Mouse (Mus musculus) midbrain, embryonic 15.5 days (tissue): ENCODE measurements around the gene Acvr1. TPM values are rescaled to one million over a fixed set of nuclear protein-coding genes. Genes with fewer than 3 reads are reported as not detected.

Experiments used
- ATAC-seq: fragments of 200-750 bp; cut with Nextera tagmentation; replicated peaks from 2 replicates; pipeline ENCODE4 v1.8.0; 2017; ENCODE audit warnings: moderate TSS enrichment
- H3K27ac ChIP-seq: fragments of 300-500 bp; sonication (generic); 2 replicates; pipeline ENCODE4 v1.5.1; 2015; ENCODE audit warnings: mild to moderate bottlenecking, inconsistent platforms
- H3K27me3 ChIP-seq: fragments of 300-500 bp; sonication (generic); replicated peaks from 2 replicates; pipeline ENCODE4 v1.6.1; 2015; ENCODE audit warnings: inconsistent platforms
- H3K36me3 ChIP-seq: fragments of 300-500 bp; sonication (generic); replicated peaks from 2 replicates; pipeline ENCODE4 v1.6.1; 2015; ENCODE audit warnings: inconsistent platforms
- H3K4me1 ChIP-seq: fragments of 300-500 bp; sonication (generic); 2 replicates; pipeline ENCODE4 v1.6.1; 2015; ENCODE audit warnings: inconsistent platforms
- H3K4me2 ChIP-seq: fragments of 300-500 bp; sonication (generic); 2 replicates; pipeline ENCODE4 v1.6.1; 2015; ENCODE audit warnings: inconsistent platforms, mild to moderate bottlenecking, moderate library complexity
- H3K4me3 ChIP-seq: fragments of 300-500 bp; sonication (generic); 2 replicates; pipeline ENCODE4 v1.5.1; 2015; ENCODE audit warnings: mild to moderate bottlenecking, inconsistent platforms
- H3K9ac ChIP-seq: fragments of 300-500 bp; sonication (generic); 2 replicates; pipeline ENCODE4 v1.6.1; 2015; ENCODE audit warnings: mild to moderate bottlenecking, inconsistent platforms
- H3K9me3 ChIP-seq: fragments of 300-500 bp; sonication (generic); 2 replicates; pipeline ENCODE4 v1.6.1; 2016; ENCODE audit warnings: inconsistent platforms
- WGBS: fragments of 180-500 bp; shearing (Covaris S2); methylation state at CpG from one replicate; pipeline ENCODE4 v1.1.7; 2015; ENCODE audit warnings: mixed read lengths; 5-methylcytosine and 5-hydroxymethylcytosine counted together
- polyA plus RNA-seq: library from polyadenylated mRNA; unstranded; fragments of >200 nt; fragmentation: Nextera tagmentation; extraction: Ambion mirVana; gene quantifications from 2 replicates; pipeline ENCODE4 v1.2.1, GENCODE M21; 2015

Gene Acvr1
- polyA plus RNA-seq, 1 experiment from 2014 or later = 4.2 TPM

DNA sequence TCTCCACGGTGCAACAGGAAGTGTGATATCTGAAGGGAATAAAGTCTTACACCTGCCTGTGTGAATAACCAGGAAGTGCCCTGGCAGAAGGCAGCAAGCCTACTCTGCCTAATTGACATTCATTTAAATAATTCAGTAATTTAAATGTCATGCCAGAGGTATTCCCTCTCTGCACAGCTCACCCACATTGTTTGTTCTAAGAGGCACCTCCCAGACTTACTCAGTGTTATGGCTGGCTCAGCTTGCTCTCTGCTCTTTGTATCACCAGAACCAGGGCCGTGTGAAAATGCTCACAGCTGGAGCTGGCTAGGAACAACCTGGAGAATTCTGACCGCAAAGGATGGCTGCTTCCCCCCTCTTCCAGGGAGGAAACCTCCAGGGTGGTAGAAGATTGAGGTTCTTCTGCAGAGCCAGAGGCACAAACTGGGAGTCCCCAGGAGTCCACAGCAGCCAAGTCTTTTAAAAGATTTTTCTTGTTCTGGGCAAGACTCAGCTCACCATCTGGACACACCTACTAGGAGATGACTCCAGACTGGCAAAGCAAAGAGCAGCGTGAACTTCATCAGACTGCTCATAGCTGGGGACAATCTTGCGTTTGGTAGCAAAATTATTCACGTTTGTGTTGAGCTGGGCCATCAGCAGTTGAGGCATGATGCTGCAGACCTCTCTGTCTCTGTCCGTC is 82.5 kb downstream of the Acvr1 start:
- Histone ChIP-seq H3K4me3 (no peak overlapping the region), H3K27me3 (no peaks in the 10 kb centered on the region), H3K4me1 (peaks cover 15% of the 10 kb centered on the region), H3K4me2 (no peak overlapping the region), H3K36me3 (no peaks in the 10 kb centered on the region), H3K9me3 (no peaks in the 10 kb centered on the region), H3K9ac (no peak overlapping the region), H3K27ac (0 out of 2 replicates have a peak overlapping the region, but pooled peaks have one; percentile 34)
- ATAC-seq = peak; percentile 43; the same call in 1 of the 2 replicates
- 66% methylated on average over 7 of the region's 7 CpGs for WGBS

DNA sequence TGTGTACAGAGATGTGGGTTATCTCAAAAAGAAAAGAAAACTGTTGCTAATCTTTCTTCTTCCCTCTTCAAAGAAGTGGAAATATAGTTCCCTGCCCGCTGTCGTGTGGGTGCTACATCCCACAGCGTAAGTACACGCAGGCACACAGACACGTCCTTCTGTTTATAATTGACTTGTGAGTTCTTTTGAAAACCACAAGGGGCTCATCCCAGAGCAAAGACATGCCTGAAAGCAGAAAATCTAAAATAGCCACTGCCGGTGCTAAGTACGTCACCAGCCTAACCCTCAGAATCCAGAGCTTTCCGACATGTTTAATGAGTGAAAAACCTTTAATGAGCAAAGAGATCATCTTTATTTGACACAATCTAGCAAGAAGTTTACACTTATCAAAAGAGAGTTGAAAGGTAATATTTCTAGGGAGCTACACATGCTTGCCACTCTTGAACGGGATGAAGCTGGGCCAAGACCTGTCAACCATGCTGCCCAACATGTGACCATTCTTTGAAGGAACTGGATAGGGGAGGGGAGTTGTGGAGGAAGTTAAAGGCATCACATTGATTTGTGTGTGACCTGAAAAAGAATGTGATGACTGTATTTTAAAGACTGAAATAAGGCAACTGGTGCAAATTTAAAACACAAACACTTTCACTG is 85.4 kb downstream of the Acvr1 start:
- Histone ChIP-seq H3K9ac (no peak overlapping the region), H3K36me3 (no peaks in the 10 kb centered on the region), H3K27me3 (no peaks in the 10 kb centered on the region), H3K4me2 (no peak overlapping the region), H3K27ac (no peak overlapping the region), H3K4me1 (peaks cover 12% of the 10 kb centered on the region), H3K9me3 (no peaks in the 10 kb centered on the region), H3K4me3 (no peak overlapping the region)
- ATAC-seq = no peak
- 67% methylated on average over 9 of the region's 9 CpGs for WGBS

DNA sequence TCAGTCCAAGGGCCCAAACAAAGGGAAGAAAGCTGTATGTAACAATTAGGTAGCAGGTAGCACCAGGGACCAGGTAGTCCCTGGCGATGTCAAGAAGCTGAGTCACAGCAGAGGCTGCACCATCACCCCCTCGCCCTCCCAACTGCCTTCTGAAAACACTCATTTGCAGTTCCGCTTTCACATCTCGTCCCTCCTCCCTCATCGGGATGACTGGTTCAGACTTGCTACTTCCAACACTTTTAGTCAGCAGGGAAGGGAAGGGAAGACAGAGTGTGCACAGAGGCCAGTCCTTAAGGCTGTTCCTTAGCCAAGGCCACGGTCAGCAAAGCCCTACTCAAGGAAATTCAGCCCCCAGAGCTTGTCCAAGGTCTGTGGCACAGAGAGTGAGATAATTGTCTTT is 86.2 kb downstream of the Acvr1 start:
- no peak for ATAC-seq
- no peak overlapping the region for H3K4me3 ChIP-seq
- no peaks in the 10 kb centered on the region for H3K36me3 ChIP-seq
- H3K9ac ChIP-seq = no peak overlapping the region
- H3K27me3 ChIP-seq = no peaks in the 10 kb centered on the region
- H3K4me2 ChIP-seq = no peak overlapping the region
- H3K9me3 ChIP-seq = no peaks in the 10 kb centered on the region
- no peak overlapping the region for H3K27ac ChIP-seq
- H3K4me1 ChIP-seq = peaks cover 11% of the 10 kb centered on the region
- 78% methylated on average over 6 of the region's 6 CpGs for WGBS

DNA sequence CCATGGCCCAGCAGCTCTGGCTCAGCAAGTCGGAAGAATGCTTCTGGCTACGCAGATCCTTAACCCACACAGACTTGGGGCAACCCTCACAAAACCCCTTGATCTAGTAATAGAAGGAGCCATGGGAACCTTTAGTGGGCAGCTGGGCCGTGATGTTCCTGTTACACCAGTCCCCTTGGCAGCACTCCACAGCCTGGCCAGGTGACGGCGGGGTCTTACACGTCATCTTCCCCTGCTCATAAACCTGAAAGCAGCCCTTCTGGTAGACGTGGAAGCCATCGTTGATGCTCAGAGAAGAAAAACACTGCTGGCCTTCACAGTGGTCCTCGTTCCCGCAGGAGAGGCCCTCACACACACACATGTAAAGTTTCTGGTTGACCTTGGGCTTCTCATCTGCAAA is 87.4 kb downstream of the Acvr1 start:
- no peak overlapping the region for H3K4me2 ChIP-seq
- H3K27ac ChIP-seq = no peak overlapping the region
- H3K4me3 ChIP-seq = no peak overlapping the region
- 90% methylated on average over 10 of the region's 10 CpGs for WGBS
- H3K9me3 ChIP-seq = no peaks in the 10 kb centered on the region
- ATAC-seq = no peak
- no peaks in the 10 kb centered on the region for H3K27me3 ChIP-seq
- no peaks in the 10 kb centered on the region for H3K36me3 ChIP-seq
- no peak overlapping the region for H3K9ac ChIP-seq
- H3K4me1 ChIP-seq = peaks cover 4% of the 10 kb centered on the region; the same call in 1 of the 2 replicates

DNA sequence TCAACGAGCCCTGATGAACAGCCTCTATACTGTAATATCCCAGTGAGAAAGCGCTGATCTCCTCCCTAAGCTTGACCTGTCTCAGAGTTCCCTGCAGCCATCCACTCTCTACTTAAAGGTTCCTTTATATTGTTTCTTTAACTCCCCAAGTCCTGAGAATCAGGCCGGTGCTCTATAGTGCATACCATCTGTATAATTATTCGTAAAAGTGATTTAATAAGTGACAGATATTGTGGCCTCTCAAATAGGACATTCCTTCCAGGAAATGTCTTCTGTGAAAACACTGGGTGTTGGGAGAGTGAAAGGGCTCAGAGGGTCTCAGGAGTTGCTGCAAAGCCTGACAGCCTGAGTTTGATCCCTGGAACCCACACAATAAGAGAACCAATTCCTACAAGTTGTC is 88.8 kb downstream of the Acvr1 start:
- Histone ChIP-seq H3K9me3 (no peaks in the 10 kb centered on the region), H3K27ac (no peak overlapping the region), H3K4me1 (no peaks in the 10 kb centered on the region), H3K4me2 (no peak overlapping the region), H3K4me3 (no peak overlapping the region), H3K27me3 (no peaks in the 10 kb centered on the region), H3K36me3 (no peaks in the 10 kb centered on the region), H3K9ac (no peak overlapping the region)
- no peak for ATAC-seq
- WGBS = 91% methylated on average over 4 of the region's 4 CpGs

DNA sequence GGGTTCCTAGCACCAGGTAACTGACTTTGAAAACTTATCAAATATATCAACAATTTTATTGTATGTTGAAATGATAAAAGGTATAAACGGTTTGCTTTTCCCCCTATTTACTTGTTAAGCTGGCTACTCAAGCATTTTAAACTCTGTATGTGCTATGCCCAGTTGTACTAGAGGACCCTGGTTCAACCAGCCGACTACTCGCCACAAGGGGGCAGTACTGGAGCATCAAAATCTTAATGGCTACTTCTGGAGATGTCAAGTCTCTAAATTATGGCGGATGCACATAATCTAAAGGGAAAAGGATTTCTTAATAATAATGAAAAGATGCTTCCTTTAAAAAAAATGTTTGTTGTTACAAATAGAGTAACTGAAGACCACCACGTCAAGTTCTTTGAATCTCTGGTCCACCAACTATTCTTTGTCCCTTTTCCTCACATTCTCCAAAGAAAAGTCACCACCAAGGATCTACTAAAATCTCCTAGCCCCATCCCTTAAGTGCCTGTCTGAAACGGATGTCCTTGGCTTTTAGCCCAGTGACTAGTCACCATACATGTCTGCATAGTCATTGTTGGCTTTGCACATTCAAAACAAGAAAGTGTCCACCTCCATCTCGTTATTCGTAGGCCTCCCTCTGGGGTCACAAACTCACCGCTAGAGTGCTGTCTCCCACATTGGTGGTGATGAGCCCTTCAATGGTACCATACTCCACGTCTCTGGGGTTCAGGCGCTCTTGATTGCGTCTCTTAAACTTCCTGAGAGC is 89.8 kb downstream of the Acvr1 start:
- Histone ChIP-seq H3K4me2 (no peak overlapping the region), H3K4me1 (no peaks in the 10 kb centered on the region), H3K4me3 (no peak overlapping the region), H3K36me3 (no peaks in the 10 kb centered on the region), H3K27me3 (no peaks in the 10 kb centered on the region), H3K27ac (no peak overlapping the region), H3K9ac (no peak overlapping the region), H3K9me3 (no peaks in the 10 kb centered on the region)
- 64% methylated on average over 12 of the region's 12 CpGs for WGBS
- ATAC-seq = no peak; the same call in 1 of the 2 replicates

DNA sequence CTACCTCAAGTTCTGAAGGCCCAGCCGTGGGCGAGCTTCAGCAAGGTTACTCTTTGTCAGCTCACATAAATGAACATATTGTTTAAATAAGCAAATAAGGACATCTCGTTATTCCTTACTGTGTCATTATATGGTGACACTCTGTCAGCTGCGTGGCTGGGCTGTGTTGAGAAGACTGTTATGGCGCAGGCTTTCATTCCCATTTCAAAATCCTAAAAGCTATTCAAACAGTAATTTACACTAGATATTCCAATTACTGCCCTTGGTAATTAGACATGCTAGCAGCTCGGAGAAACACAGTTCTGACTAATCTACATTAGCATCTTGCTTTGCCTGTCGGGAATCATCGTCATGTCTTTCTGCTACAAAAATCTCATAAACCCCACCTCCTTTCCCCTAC is 91.4 kb downstream of the Acvr1 start:
- Histone ChIP-seq H3K4me1 (no peaks in the 10 kb centered on the region), H3K9ac (no peak overlapping the region), H3K36me3 (no peaks in the 10 kb centered on the region), H3K4me3 (no peak overlapping the region), H3K27me3 (no peaks in the 10 kb centered on the region), H3K27ac (no peak overlapping the region; the same call in 1 of the 2 replicates), H3K4me2 (no peak overlapping the region), H3K9me3 (no peaks in the 10 kb centered on the region)
- 72% methylated on average over 8 of the region's 8 CpGs for WGBS
- no peak for ATAC-seq

DNA sequence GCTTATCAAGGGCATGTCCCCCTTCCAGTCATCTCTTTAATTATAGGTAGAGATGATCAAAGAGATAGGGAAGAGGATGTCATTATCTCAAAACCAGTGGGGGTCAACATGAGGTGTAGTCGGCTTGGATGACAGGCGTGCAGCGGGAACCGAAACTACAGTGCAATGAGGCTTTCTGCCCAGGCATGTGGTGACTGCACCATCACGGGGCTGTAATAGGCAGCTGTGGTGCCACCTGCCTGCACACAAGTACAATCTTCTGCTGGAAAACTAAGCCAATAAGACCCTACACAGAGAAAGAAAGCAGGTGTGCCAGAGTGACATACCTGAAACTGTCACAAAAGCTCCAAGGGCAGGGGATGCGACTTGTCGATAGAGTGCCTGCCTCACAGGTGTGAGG is 96.7 kb downstream of the Acvr1 start:
- Histone ChIP-seq H3K4me1 (no peaks in the 10 kb centered on the region), H3K36me3 (peaks cover 12% of the 10 kb centered on the region), H3K9me3 (no peaks in the 10 kb centered on the region), H3K4me3 (no peak overlapping the region), H3K4me2 (no peak overlapping the region), H3K9ac (no peak overlapping the region), H3K27ac (no peak overlapping the region), H3K27me3 (no peaks in the 10 kb centered on the region)
- 0 out of 2 replicates have a peak, but pooled peaks have one; percentile 15 for ATAC-seq
- 97% methylated on average over 7 of the region's 7 CpGs for WGBS

DNA sequence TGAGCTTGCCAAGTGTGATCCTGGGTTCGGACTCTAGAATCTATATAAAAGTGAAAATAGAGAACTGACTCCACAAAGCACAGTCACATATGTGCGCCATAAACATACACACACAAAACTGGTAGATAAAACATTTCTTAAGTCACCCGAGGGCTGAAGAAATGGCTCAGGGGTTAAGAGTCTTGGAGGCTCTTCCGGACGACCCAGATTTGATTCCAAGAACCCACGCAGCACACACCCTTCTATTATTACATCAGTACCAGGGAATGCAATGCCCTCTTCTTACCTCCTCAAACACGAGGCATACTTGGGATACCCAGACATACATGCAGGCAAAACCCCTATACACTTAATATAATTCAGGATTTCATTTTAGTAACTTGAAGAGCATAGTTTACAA is 97.1 kb downstream of the Acvr1 start, which contains the start of gene Gm17409:
Gm17409 (plus strand) TSS at position 301 of the 400 bp plus-strand sequence.
- Histone ChIP-seq H3K4me3 (no peak within 1 kb of the TSS), H3K4me1 (no peaks in the 10 kb centered on the region), H3K27me3 (no peaks in the 10 kb centered on the region), H3K36me3 (peaks cover 12% of the 10 kb centered on the region), H3K4me2 (no peak within 1 kb of the TSS), H3K9me3 (no peaks in the 10 kb centered on the region), H3K9ac (no peak within 1 kb of the TSS), H3K27ac (no peak within 1 kb of the TSS)
- 0 out of 2 replicates have a peak, but pooled peaks have one; percentile 12 for ATAC-seq
- 95% methylated on average over 7 of the region's 7 CpGs for WGBS

DNA sequence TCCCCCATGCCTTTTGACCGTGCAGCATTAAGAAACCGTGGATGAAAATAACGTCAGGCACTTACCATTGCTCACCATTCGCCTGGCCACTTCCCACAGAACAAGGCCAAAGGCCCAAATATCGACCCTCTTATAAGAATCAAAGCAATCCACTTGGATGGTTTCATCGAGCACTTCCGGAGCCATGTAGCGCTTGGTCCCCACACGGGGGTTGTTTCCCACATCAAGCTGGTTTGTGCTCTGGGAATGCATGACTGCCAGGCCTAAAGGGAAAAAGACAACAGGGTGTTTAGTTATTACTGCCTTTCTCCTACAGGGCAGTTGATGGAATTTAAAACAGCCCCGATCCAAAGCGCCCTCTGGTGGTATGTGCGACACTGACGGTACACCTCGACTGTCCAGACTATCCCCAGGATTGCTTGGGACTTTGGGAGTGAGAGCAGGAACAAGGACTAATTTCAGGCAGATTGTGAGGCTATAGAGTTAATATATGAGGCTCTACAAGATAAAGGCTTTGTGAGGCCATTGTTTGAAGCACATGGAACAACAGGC is 108.1 kb downstream of the Acvr1 start:
- ATAC-seq = no peak
- Histone ChIP-seq H3K27me3 (no peaks in the 10 kb centered on the region), H3K36me3 (peaks cover 19% of the 10 kb centered on the region; the same call in 1 of the 2 replicates), H3K27ac (no peak overlapping the region), H3K9me3 (no peaks in the 10 kb centered on the region), H3K4me2 (no peak overlapping the region), H3K9ac (no peak overlapping the region), H3K4me3 (no peak overlapping the region), H3K4me1 (no peaks in the 10 kb centered on the region)
- 86% methylated on average over 14 of the region's 14 CpGs for WGBS

DNA sequence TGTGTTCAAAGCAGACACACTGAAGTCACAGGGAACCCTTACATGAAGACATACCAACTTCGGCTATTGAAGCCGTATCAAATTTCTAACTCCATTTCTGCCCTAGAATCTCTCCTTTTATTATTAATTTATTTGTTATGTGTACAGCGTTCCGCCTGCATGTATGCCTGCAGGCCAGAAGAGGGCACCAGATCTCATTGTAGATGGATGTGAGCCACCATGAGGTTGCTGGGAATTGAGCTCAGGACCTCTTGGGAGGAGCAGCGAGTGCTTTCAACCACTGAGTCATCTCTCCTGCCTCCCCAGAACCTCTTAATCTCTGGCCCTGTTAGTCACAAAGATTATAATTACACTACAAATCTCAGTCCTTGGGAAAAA is 109.5 kb downstream of the Acvr1 start:
- peaks cover 13% of the 10 kb centered on the region; the same call in 1 of the 2 replicates for H3K36me3 ChIP-seq
- no peaks in the 10 kb centered on the region for H3K4me1 ChIP-seq
- H3K9me3 ChIP-seq = no peaks in the 10 kb centered on the region
- no peak overlapping the region for H3K4me2 ChIP-seq
- H3K27me3 ChIP-seq = no peaks in the 10 kb centered on the region
- 97% methylated on average over 5 of the region's 5 CpGs for WGBS
- ATAC-seq = no peak
- no peak overlapping the region for H3K4me3 ChIP-seq
- H3K27ac ChIP-seq = no peak overlapping the region
- no peak overlapping the region for H3K9ac ChIP-seq

DNA sequence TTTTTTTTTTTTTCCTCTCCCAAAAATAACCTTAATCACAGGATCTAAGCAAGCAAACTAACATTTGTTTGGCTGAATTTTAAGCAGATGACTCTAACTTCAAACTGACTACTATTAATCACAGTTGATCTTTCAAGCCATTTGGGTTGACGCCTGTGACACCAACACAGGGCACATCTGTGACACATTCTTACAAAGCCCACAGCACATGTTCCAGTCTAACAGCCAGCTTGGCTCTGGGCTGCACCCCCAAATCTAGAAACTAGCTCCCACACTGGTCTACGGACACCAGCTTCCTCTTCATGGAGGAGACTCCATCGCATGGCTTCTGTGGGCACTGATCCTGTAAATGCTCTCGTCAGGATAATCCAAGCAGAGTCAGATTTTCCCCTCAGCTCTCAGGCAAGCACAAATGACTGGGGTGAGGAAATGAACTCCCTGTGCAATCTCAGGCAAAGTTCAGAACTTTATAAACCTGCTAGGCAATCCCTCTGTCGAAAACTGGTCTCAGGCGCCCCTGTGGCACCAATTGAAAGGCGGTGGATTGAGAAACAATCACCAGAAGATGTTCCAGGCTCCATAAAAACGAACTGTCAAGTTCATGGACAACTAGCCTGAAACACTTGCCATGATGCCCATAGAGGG is 110.0 kb downstream of the Acvr1 start:
- H3K9ac ChIP-seq = no peak overlapping the region
- no peak overlapping the region for H3K4me2 ChIP-seq
- H3K9me3 ChIP-seq = no peaks in the 10 kb centered on the region
- no peaks in the 10 kb centered on the region for H3K27me3 ChIP-seq
- H3K4me3 ChIP-seq = no peak overlapping the region
- H3K27ac ChIP-seq = no peak overlapping the region
- 94% methylated on average over 8 of the region's 8 CpGs for WGBS
- H3K36me3 ChIP-seq = 0 out of 2 replicates have a peak, but pooled peaks cover 10% of the 10 kb centered on the region
- no peak for ATAC-seq
- no peaks in the 10 kb centered on the region for H3K4me1 ChIP-seq
